Mouse (Mus musculus) B cell, adult 62 days (primary cell): Measurements from ENCODE around the gene Olfr698. TPM values are rescaled to one million over a fixed set of nuclear protein-coding genes. Genes with fewer than 3 reads are reported as not detected.

Source experiments
- total RNA-seq: library from RNA; stranded (reverse); gene quantifications from 4 replicates; pipeline ENCODE4 v1.2.4, GENCODE M21; 2023

Olfr698 gene
- total RNA-seq, result not detected in 4 replicates

DNA sequence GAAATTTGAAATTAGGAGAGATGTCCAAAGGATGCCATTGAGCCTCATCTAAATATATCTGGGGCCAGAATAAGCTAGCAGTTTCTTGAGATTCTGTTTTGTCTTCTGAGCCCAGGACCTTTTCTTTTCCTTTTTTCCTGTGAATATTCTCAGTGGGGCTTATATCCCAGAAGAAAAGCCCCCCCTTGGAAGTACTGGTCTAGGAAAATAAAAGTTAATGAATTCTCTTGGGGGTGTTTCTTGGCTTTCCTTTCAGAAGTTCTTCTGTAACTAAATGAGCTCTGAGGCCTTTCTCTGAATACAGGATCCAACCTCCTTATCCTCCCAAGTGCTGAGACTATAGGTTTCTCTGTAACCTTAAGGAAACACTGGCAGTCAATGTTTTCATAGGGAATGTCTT is at the start of gene Olfr698:
Gene Olfr698, minus strand, starts transcription at position 101 of the 400 bp plus-strand sequence.

DNA sequence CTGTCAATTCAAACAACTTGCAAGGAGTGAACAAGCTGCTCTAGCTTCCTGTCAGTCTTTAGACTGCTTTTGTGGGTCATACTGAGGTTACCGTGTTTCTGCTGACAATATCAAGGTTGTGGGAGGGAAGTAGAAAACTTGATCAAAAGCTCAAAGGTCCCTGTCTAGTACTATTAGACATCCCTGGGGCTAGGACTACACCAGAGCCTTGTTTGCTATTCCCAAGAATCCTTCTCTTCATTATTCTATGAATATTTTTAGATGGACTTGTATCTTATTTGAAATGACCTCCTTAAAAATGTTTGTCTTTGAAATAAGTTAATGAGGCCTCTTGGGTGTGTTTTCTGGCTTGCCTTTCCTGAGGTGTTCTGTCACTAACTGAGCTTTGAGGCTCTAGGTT is 37.9 kb upstream of the Olfr698 start, which contains the start of gene Olfr699:
Gene Olfr699, minus strand, starts transcription at position 101 of the 400 bp plus-strand sequence.

DNA sequence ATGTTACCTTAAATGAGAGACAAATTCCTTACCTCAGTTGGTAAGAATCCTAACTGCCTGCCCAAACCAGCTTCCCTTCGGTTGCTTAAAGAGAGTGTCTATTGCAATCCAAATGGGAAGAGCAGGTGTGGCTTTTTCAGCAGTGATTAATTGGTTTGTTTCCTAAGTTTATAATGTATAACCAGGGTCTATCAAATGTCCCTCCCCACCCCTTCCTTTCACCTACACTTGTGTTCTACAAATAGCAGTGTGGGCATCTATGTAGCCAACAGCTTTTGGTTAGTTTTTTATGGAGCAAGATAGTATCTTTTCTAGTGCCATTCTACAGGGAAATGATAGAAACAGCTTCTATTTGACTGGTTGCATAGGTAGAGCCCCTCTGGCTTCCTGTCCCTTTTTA is 12.9 kb downstream of the Olfr698 start, which contains the start of gene Olfr697:
Gene Olfr697, minus strand, starts transcription at position 101 of the 400 bp plus-strand sequence.

DNA sequence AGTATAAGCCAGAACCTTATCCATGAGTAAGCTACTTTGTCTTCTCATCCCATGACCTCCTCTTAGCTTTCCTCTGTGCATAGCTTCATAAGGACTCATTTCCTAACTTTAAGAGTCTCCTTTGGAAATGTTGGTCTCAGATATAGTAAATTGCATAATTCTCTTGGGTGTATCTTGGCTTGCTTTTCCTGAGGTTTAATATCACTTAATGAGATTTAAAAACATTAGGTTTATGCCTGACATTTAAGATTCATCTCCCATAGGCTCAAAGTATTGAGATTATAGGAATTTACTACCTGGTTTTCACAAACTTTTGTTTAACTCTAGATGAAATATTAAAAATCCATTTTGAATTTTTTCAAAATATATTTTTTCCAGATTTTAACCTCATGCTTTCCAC is 38.9 kb downstream of the Olfr698 start, which contains the start of gene Olfr695:
Gene Olfr695, minus strand, starts transcription at position 101 of the 400 bp plus-strand sequence.

Other genes starting within 250 kb of the Olfr698 start
- gene Olfr693, start 74.8 kb downstream of the Olfr698 start, total RNA-seq, result not detected in 4 replicates
- not detected in 4 replicates for gene Olfr694, start 63.6 kb downstream of the Olfr698 start, total RNA-seq
- gene Olfr695, start 39.0 kb downstream of the Olfr698 start, total RNA-seq, result not detected in 4 replicates
- gene Olfr697, start 13.0 kb downstream of the Olfr698 start, total RNA-seq, result not detected in 4 replicates
- not detected in 4 replicates for gene Olfr699, start 37.8 kb upstream of the Olfr698 start, total RNA-seq
- not detected in 4 replicates for gene Olfr700, start 53.4 kb upstream of the Olfr698 start, total RNA-seq
- not detected in 4 replicates for gene Olfr701, start 58.7 kb upstream of the Olfr698 start, total RNA-seq
- gene Olfr702, start 78.5 kb upstream of the Olfr698 start, total RNA-seq, result not detected in 4 replicates
- not detected in 4 replicates for gene Olfr703, start 88.0 kb upstream of the Olfr698 start, total RNA-seq
- gene Olfr704, start 107.8 kb upstream of the Olfr698 start, total RNA-seq, result not detected in 4 replicates
- gene Olfr705, start 121.5 kb upstream of the Olfr698 start, total RNA-seq, result not detected in 4 replicates
- gene Olfr706, start 132.8 kb upstream of the Olfr698 start, total RNA-seq, result not detected in 4 replicates
- not detected in 4 replicates for gene Olfr707, start 145.8 kb upstream of the Olfr698 start, total RNA-seq
- gene Olfr1532-ps1, start 152.6 kb upstream of the Olfr698 start, total RNA-seq, result not detected in 4 replicates
- gene Olfr709-ps1, start 176.8 kb upstream of the Olfr698 start, total RNA-seq, result not detected in 4 replicates
- gene Olfr710, start 192.9 kb upstream of the Olfr698 start, total RNA-seq, result not detected in 4 replicates
- gene Olfr6, start 208.5 kb upstream of the Olfr698 start, total RNA-seq, result not detected in 4 replicates
- not detected in 4 replicates for gene Olfr711, start 220.1 kb upstream of the Olfr698 start, total RNA-seq